Mouse (Mus musculus) lung, adult 2 months (tissue): ENCODE data around the gene Ppp1r9a. TPM values are rescaled to one million over a fixed set of nuclear protein-coding genes. Genes with fewer than 3 reads are reported as not detected.

Source experiments
- DNase-seq: peaks from one replicate; pipeline ENCODE4 v3.0.0; 2022
- H3K4me1 ChIP-seq: fragments of 200-500 bp; 2 replicates; pipeline ENCODE4 v1.6.1; 2011; ENCODE audit warnings: low read length; ENCODE audit not compliant: control insufficient read depth, insufficient read depth
- H3K4me3 ChIP-seq: fragments of 200-500 bp; replicated peaks from 2 replicates; pipeline ENCODE3; 2011; ENCODE audit warnings: low read depth, mild to moderate bottlenecking, control low read depth, low read length; ENCODE audit errors: extremely low read depth
- CTCF ChIP-seq: fragments of 200-500 bp; IDR thresholded peaks from 2 replicates; pipeline ENCODE4 v1.5.1; 2011; ENCODE audit warnings: mild to moderate bottlenecking, low read length, control low read depth; ENCODE audit not compliant: insufficient read depth
- POLR2A ChIP-seq: fragments of 200-500 bp; IDR thresholded peaks from 2 replicates; pipeline ENCODE4 v1.6.1; 2011; ENCODE audit warnings: low read depth, mild to moderate bottlenecking, control low read depth, low read length, borderline replicate concordance; ENCODE audit errors: extremely low read depth
- WGBS: fragments of 180-500 bp; shearing (Covaris S2); methylation state at CpG from one replicate; pipeline ENCODE4 v1.1.7; 2018; 5-methylcytosine and 5-hydroxymethylcytosine counted together
- polyA plus RNA-seq: library from polyadenylated mRNA; depleted of rRNA; stranded (reverse); fragments of >200 nt; gene quantifications from 2 replicates; pipeline ENCODE4 v1.2.3, GENCODE M21; 2012

Gene Ppp1r9a
- polyA plus RNA-seq, 1 experiment = 13.9 TPM

- no peak for DNase-seq
- no peak for TF ChIP-seq POLR2A
- no peak for TF ChIP-seq CTCF
- Histone ChIP-seq H3K4me3 (no peak overlapping the region), H3K4me1 (peaks cover 3% of the 10 kb centered on the region; the same call in 1 of the 2 replicates)
- 94% methylated on average over 6 of the region's 6 CpGs for WGBS
Observed at GRCm38 (mm10) chr6:4997599-4997998, 94.9 kb downstream of the Ppp1r9a start.

GRCm38 (mm10) chr6:4998929-4999328 lies 96.2 kb downstream of the Ppp1r9a start:
- no peak overlapping the region for H3K4me3 ChIP-seq
- WGBS = 87% methylated on average over 4 of the region's 4 CpGs

GRCm38 (mm10) chr6:5000788-5001187 lies 98.1 kb downstream of the Ppp1r9a start:
- WGBS = 89% methylated on average over 8 of the region's 8 CpGs
- DNase-seq = no peak
- no peaks in the 10 kb centered on the region for H3K4me1 ChIP-seq
- no peak overlapping the region for H3K4me3 ChIP-seq
- no peak for TF ChIP-seq CTCF
- no peak for TF ChIP-seq POLR2A

More at GRCm38 (mm10) chr6:4998929-4999328, 96.2 kb downstream of the Ppp1r9a start:
- no peak for DNase-seq
- no peak for TF ChIP-seq POLR2A
- no peak for TF ChIP-seq CTCF
- peaks cover under 1% of the 10 kb centered on the region; the same call in 1 of the 2 replicates for H3K4me1 ChIP-seq

GRCm38 (mm10) chr6:5005491-5006275 lies 103.0 kb downstream of the Ppp1r9a start:
- H3K4me3 ChIP-seq = no peak overlapping the region
- no peak for TF ChIP-seq CTCF
- TF ChIP-seq POLR2A = no peak
- 61% methylated on average over 22 of the region's 22 CpGs for WGBS
- H3K4me1 ChIP-seq = 0 out of 2 replicates have a peak, but pooled peaks cover 2% of the 10 kb centered on the region
- no peak for DNase-seq

GRCm38 (mm10) chr6:5006283-5006946 lies 103.7 kb downstream of the Ppp1r9a start:
- no peak for TF ChIP-seq POLR2A
- no peak for TF ChIP-seq CTCF
- Histone ChIP-seq H3K4me3 (no peak overlapping the region), H3K4me1 (peaks cover 2% of the 10 kb centered on the region; the same call in 1 of the 2 replicates)
- DNase-seq = no peak
- 75% methylated on average over 6 of the region's 6 CpGs for WGBS

GRCm38 (mm10) chr6:5008166-5008565 lies 105.4 kb downstream of the Ppp1r9a start:
- Histone ChIP-seq H3K4me3 (no peak overlapping the region), H3K4me1 (peaks cover 2% of the 10 kb centered on the region; the same call in 1 of the 2 replicates)
- TF ChIP-seq CTCF = no peak
- TF ChIP-seq POLR2A = no peak
- WGBS = 61% methylated on average over 2 of the region's 2 CpGs
- DNase-seq = no peak

- no peak overlapping the region for H3K4me3 ChIP-seq
- DNase-seq = no peak
- 57% methylated on average over 15 of the region's 15 CpGs for WGBS
- H3K4me1 ChIP-seq = peaks cover 2% of the 10 kb centered on the region; the same call in 1 of the 2 replicates
- TF ChIP-seq CTCF (no peak), POLR2A (no peak)
Observed at GRCm38 (mm10) chr6:5008603-5009002, 105.9 kb downstream of the Ppp1r9a start.

GRCm38 (mm10) chr6:5010553-5011416 lies 108.1 kb downstream of the Ppp1r9a start:
- no peak for TF ChIP-seq POLR2A
- TF ChIP-seq CTCF = no peak
- Histone ChIP-seq H3K4me1 (peaks cover 2% of the 10 kb centered on the region; the same call in 1 of the 2 replicates), H3K4me3 (no peak overlapping the region)
- WGBS = 68% methylated on average over 11 of the region's 11 CpGs
- no peak for DNase-seq

GRCm38 (mm10) chr6:5012794-5013193 lies 110.1 kb downstream of the Ppp1r9a start:
- H3K4me3 ChIP-seq = no peak overlapping the region
- no peak for DNase-seq
- no peaks in the 10 kb centered on the region; the same call in 1 of the 2 replicates for H3K4me1 ChIP-seq
- 85% methylated on average over 4 of the region's 4 CpGs for WGBS
- TF ChIP-seq POLR2A (no peak), CTCF (no peak)
